Mouse (Mus musculus): ENCODE data around the gene Kcnj8. TPM values are rescaled to one million over a fixed set of nuclear protein-coding genes. Genes with fewer than 3 reads are reported as not detected.

Gene Kcnj8
- 0.02 TPM for polyA plus RNA-seq (2012; fragmentation: generic; extraction: Trizol)

DNA sequence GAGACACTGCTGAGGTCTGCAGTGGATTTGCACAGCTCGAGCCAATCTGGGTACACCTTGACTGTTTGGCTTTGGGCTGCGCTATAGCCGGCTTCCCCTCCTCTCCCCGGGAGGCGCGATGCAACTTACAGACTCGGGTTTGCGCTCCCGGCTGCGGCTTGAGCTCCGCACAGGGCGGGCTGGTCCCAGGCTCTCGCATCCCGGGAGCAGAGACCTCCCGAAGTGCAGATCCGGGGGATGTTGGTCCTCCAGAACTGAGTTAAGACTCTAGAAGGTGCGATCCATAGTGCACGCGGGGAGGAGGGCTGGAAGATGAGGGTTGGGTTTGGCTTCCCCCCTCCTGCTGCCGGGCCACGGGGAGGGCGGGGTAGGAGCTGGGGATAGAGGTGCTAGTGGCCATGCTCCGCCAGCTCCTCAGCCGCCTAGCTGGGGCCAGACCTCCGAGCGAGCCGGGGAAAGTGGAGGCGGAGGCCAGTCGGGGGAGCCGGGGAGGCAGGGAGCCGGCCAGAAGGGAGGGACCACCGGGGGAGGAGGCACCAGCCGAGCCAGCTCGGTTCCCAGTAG lies at the start of gene Kcnj8:
Gene Kcnj8, minus strand, starts transcription at position 560 of the 564 bp plus-strand sequence.
- no peak within 1 kb of the TSS for H3ac ChIP-seq (ENCODE audit: control insufficient read depth, insufficient read length)
- H3K79me2 ChIP-seq (ENCODE audit: control insufficient read depth, insufficient read depth), result no peaks in the 10 kb centered on the region
- no peaks in the 10 kb centered on the region for H3K36me3 ChIP-seq (ENCODE audit: control insufficient read depth, insufficient read depth)
- TF ChIP-seq TCF3 (IDR thresholded peaks at IDR 0.05; ENCODE audit: insufficient read length, low read depth) (no peak), SRF (IDR thresholded peaks at IDR 0.05; ENCODE audit: control insufficient read depth, insufficient read length, low read depth) (no peak), REST (IDR thresholded peaks at IDR 0.05; ENCODE audit: insufficient read depth, insufficient read length) (no peak), CEBPB (IDR thresholded peaks at IDR 0.05; ENCODE audit: insufficient read depth, poor library complexity, severe bottlenecking) (no peak), POLR2AphosphoS2 (IDR thresholded peaks at IDR 0.05; ENCODE audit: insufficient read length, low read depth) (no peak), E2F4 (IDR thresholded peaks at IDR 0.05; ENCODE audit: insufficient read depth) (no peak), MAX (IDR thresholded peaks at IDR 0.05; ENCODE audit: low read depth) (no peak), POLR2A (IDR thresholded peaks at IDR 0.05; ENCODE audit: insufficient read length, low read depth) (no peak), TCF12 (IDR thresholded peaks at IDR 0.05; ENCODE audit: insufficient read depth, poor library complexity, severe bottlenecking) (no peak), USF1 (IDR thresholded peaks at IDR 0.05; ENCODE audit: low read depth) (no peak)
- peaks cover 15% of the 10 kb centered on the region for H3K27me3 ChIP-seq (ENCODE audit: control insufficient read depth, insufficient read depth, insufficient read length)
- H3K4me3 ChIP-seq, result no peak within 1 kb of the TSS
- H3K4me2 ChIP-seq (ENCODE audit: low read depth), result peak within 1 kb of the TSS; percentile 18

GRCm38 (mm10) chr6:142616659-142617058 lies 45.2 kb upstream of the Kcnj8 start:
- no peak overlapping the region for H3K4me3 ChIP-seq
- H3K27me3 ChIP-seq (ENCODE audit: control insufficient read depth, insufficient read depth, insufficient read length), result no peaks in the 10 kb centered on the region
- no peak overlapping the region for H3K4me2 ChIP-seq (ENCODE audit: low read depth)
- H3K79me2 ChIP-seq (ENCODE audit: control insufficient read depth, insufficient read depth), result no peaks in the 10 kb centered on the region
- no peaks in the 10 kb centered on the region for H3K36me3 ChIP-seq (ENCODE audit: control insufficient read depth, insufficient read depth)
- H3ac ChIP-seq (ENCODE audit: control insufficient read depth, insufficient read length), result no peak overlapping the region
- no peak for TF ChIP-seq TCF3 (IDR thresholded peaks at IDR 0.05; ENCODE audit: insufficient read length, low read depth)

- no peaks in the 10 kb centered on the region for H3K79me2 ChIP-seq (ENCODE audit: control insufficient read depth, insufficient read depth)
- no peak for TF ChIP-seq REST (IDR thresholded peaks at IDR 0.05; ENCODE audit: insufficient read depth, insufficient read length)
- no peaks in the 10 kb centered on the region for H3K36me3 ChIP-seq (ENCODE audit: control insufficient read depth, insufficient read depth)
- no peak overlapping the region for H3K4me2 ChIP-seq (ENCODE audit: low read depth)
- no peak overlapping the region for H3K4me3 ChIP-seq
- H3K27me3 ChIP-seq (ENCODE audit: control insufficient read depth, insufficient read depth, insufficient read length), result no peaks in the 10 kb centered on the region
- H3ac ChIP-seq (ENCODE audit: control insufficient read depth, insufficient read length), result no peak overlapping the region
These were observed 42.9 kb upstream of the Kcnj8 start for GRCm38 (mm10) chr6:142614324-142614723.

GRCm38 (mm10) chr6:142612366-142612765 lies 41.0 kb upstream of the Kcnj8 start:
- no peaks in the 10 kb centered on the region for H3K27me3 ChIP-seq (ENCODE audit: control insufficient read depth, insufficient read depth, insufficient read length)
- H3K79me2 ChIP-seq (ENCODE audit: control insufficient read depth, insufficient read depth), result no peaks in the 10 kb centered on the region
- H3ac ChIP-seq (ENCODE audit: control insufficient read depth, insufficient read length), result no peak overlapping the region
- H3K36me3 ChIP-seq (ENCODE audit: control insufficient read depth, insufficient read depth), result no peaks in the 10 kb centered on the region
- H3K4me3 ChIP-seq, result no peak overlapping the region
- H3K4me2 ChIP-seq (ENCODE audit: low read depth), result no peak overlapping the region
- TF ChIP-seq POLR2AphosphoS2 (IDR thresholded peaks at IDR 0.05; ENCODE audit: insufficient read length, low read depth), result no peak
- TF ChIP-seq MYOG (IDR thresholded peaks at IDR 0.05; ENCODE audit: control insufficient read depth in 1 of 3, insufficient read depth in 1 of 3, insufficient read length in 2 of 3, low read depth in 2 of 3), result no peak
- no peak for TF ChIP-seq TCF12 (IDR thresholded peaks at IDR 0.05; ENCODE audit: insufficient read depth, poor library complexity, severe bottlenecking)
- TF ChIP-seq SRF (IDR thresholded peaks at IDR 0.05; ENCODE audit: control insufficient read depth, insufficient read length, low read depth), result no peak
- TF ChIP-seq TCF3 (IDR thresholded peaks at IDR 0.05; ENCODE audit: insufficient read length, low read depth), result no peak
- TF ChIP-seq E2F4 (IDR thresholded peaks at IDR 0.05; ENCODE audit: insufficient read depth), result no peak
- TF ChIP-seq REST (IDR thresholded peaks at IDR 0.05; ENCODE audit: insufficient read depth, insufficient read length), result no peak
- no peak for TF ChIP-seq USF1 (IDR thresholded peaks at IDR 0.05; ENCODE audit: low read depth)
- no peak for TF ChIP-seq POLR2A (IDR thresholded peaks at IDR 0.05; ENCODE audit: insufficient read length, low read depth)
- no peak for TF ChIP-seq MYOD1 (IDR thresholded peaks at IDR 0.05; ENCODE audit: control insufficient read depth in 1 of 3, insufficient read length in 2 of 3, low read depth in 2 of 3)
- TF ChIP-seq CEBPB (IDR thresholded peaks at IDR 0.05; ENCODE audit: insufficient read depth, poor library complexity, severe bottlenecking), result no peak
- no peak for TF ChIP-seq MAX (IDR thresholded peaks at IDR 0.05; ENCODE audit: low read depth)

DNA sequence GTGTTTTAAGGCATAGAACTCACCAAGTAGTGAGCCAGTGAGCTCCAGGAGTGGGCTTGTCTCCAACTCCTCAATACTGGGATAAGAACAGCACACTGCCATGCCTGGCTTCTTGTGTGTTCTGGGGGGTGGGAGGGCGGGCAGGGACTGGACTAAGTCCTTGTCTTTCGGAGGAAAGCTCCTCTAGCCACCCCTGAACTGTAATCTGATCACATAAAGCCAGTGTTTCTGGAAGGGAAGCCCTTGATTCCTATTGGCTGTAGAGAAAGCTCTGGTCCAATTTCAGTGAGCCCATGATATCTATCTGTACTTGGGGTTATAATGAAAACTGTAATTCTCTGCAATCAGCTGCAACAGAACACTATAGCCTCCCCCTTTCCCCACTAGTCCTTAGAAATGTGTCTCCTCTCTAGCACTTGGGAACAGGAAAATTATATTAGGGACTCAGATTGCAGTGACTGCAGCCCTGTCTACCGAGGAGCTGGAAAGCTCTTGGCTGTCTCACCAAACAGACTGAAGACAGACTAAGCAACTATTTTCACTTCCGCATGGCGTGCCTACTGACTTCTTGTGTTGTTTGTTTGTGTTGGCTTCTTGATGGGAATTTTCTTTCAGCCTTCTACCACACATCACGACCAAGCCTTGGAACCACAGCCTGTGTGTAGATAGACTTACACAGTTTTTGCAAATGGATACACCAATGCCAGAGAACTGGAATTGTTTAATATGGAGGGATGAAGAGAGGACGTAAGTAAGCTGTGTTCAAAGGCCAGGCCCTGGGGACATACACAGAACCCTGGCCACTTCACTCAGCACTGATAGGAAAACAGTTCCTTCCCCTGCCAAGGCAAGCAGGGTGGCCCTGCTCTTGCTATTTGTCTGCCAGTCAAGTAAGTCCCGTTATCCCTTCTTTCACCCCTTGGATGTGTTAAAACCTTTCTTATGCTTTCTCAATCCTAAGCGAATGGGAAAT lies 38.3 kb upstream of the Kcnj8 start:
- H3K27me3 ChIP-seq (ENCODE audit: control insufficient read depth, insufficient read depth, insufficient read length), result no peaks in the 10 kb centered on the region
- no peak overlapping the region for H3K4me2 ChIP-seq (ENCODE audit: low read depth)
- H3K79me2 ChIP-seq (ENCODE audit: control insufficient read depth, insufficient read depth), result no peaks in the 10 kb centered on the region
- no peak overlapping the region for H3ac ChIP-seq (ENCODE audit: control insufficient read depth, insufficient read length)
- no peak overlapping the region for H3K4me3 ChIP-seq
- TF ChIP-seq POLR2AphosphoS2 (IDR thresholded peaks at IDR 0.05; ENCODE audit: insufficient read length, low read depth) (no peak), TCF3 (IDR thresholded peaks at IDR 0.05; ENCODE audit: insufficient read length, low read depth) (no peak), E2F4 (IDR thresholded peaks at IDR 0.05; ENCODE audit: insufficient read depth) (no peak), TCF12 (IDR thresholded peaks at IDR 0.05; ENCODE audit: insufficient read depth, poor library complexity, severe bottlenecking) (no peak), USF1 (IDR thresholded peaks at IDR 0.05; ENCODE audit: low read depth) (no peak), CEBPB (IDR thresholded peaks at IDR 0.05; ENCODE audit: insufficient read depth, poor library complexity, severe bottlenecking) (no peak), MYOG (IDR thresholded peaks at IDR 0.05; ENCODE audit: control insufficient read depth in 1 of 3, insufficient read depth in 1 of 3, insufficient read length in 2 of 3, low read depth in 2 of 3) (no peak), MAX (IDR thresholded peaks at IDR 0.05; ENCODE audit: low read depth) (no peak)
- H3K36me3 ChIP-seq (ENCODE audit: control insufficient read depth, insufficient read depth), result no peaks in the 10 kb centered on the region
